Mouse (Mus musculus) embryonic fibroblast, embryonic 13.5 days (primary cell): ENCODE data around the gene Themis3.

ENCODE experiments used
- CTCF ChIP-seq: IDR thresholded peaks from 2 replicates; pipeline ENCODE4 v1.5.1; 2011; ENCODE audit warnings: mild to moderate bottlenecking, control low read depth, low read length, moderate library complexity, borderline replicate concordance; ENCODE audit not compliant: insufficient read depth
- POLR2A ChIP-seq: IDR thresholded peaks from 2 replicates; pipeline ENCODE4 v1.6.1; 2011; ENCODE audit warnings: low read depth, mild to moderate bottlenecking, control low read depth, low read length, moderate library complexity

GRCm38 (mm10) chr17:66619996-66620656, 25.7 kb upstream of the Themis3 start:
- TF ChIP-seq POLR2A: no peak
- TF ChIP-seq CTCF: no peak
